Mouse (Mus musculus) retina, postnatal 1 day (tissue): ENCODE results near the gene Wdr83.
"Not testable (repeated sequence)": the region's sequence is repeated elsewhere in the genome, so short reads cannot be mapped to it uniquely, and the experiment has no call there.

Source experiments
- DNase-seq: peaks from one replicate; pipeline ENCODE4 v3.0.0-alpha.2; 2012

The Wdr83 gene

GRCm38 (mm10) chr8:85081216-85081555, at the start of gene Wdr83:
Gene Wdr83 (minus strand): TSS chr8:85081306.
- peak; percentile 52 for DNase-seq

DNA sequence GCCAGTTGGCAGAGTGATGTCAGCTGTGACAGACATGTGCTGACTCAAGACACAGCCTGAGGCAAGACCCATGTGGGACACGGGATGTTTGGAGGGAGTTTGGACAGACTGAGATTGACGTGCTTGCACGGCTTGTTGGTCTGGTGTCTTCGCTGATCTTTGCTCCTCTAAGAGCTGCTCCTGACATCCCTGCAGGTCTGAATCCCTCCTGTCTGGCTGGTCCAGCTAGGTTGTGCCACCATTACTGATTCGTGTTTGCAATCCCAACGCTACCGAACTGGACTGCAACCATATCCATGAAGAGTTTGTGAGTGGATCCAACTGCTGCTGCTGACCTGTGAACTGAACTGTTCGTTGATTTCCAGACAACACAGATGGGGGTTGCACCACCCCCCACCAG, 42.6 kb upstream of the Wdr83 start:
- DNase-seq, result no peak

GRCm38 (mm10) chr8:85122995-85123394, 41.9 kb upstream of the Wdr83 start, which contains the start of gene Zfp791:
Gene Zfp791 (minus strand): TSS chr8:85123095.
- DNase-seq, result no peak

- not testable (repeated sequence) for DNase-seq
Observed at GRCm38 (mm10) chr8:85120251-85120650, 39.1 kb upstream of the Wdr83 start.

DNA sequence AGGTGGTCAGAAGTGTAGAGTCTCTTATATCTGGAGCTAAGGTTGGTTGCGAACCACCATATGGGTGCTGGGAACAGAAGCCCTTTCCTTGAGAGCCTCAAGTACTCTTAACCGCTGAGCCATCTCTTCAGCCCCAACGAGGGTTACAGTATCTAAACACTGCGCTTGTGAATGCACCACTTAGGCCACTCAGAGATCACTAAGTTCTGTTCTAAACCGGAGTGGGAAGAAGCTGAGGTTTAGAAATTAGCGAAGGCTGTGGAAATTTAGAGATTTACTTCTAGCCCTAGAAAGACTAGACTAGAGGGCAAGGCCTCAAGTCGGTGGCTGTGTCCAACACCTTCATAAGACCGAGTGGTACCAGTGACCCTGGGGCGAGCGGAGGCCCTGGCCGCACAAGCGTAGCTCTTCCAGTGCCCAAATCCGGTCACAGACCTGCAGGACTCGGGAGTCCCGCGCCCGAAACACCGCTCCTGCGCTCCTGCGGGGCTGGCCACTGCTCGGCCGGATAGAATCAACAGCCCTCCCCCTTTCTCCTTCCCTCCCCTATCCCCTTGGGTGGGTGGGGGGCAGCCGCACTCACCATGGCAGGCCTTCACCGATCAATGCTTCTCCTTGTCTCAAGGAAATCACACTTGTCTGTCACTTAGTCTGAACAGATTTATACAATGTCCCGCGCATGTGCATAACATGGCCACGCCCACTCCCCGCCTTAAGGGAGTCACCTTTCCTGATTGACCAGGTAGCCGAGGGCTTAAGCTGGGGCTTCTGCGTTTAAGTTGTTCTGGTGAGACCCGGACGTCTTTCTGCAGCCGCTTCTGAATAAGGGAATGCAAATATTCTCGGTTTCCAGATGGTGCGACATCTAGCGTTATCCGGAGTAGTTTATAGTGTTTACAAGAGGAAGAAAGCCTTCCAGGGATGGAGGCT, 38.2 kb upstream of the Wdr83 start:
- DNase-seq, result peak; percentile 85

GRCm38 (mm10) chr8:85116984-85117383, 35.9 kb upstream of the Wdr83 start:
- DNase-seq, result no peak

- DNase-seq, result no peak
Observed at GRCm38 (mm10) chr8:85115501-85115900, 34.4 kb upstream of the Wdr83 start.

DNA sequence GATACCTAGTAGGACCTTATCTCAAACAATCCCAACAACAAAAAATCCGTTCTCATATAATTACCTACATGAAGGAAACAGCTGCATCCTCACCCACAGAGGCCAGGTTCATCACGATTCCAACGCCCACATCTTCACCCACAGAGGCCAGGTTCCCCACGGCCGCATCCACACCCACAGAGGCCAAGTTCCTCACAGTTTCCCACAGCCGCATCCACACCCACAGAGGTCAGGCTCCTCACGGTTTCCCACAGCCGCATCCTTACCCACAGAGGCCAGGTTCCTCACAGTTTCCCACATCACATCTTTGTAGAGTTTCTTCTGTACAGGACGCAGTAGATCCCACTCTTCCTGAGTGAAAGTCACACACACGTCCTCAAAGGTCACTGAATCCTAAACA, 32.1 kb upstream of the Wdr83 start:
- DNase-seq, result no peak

GRCm38 (mm10) chr8:85100076-85100665, 19.1 kb upstream of the Wdr83 start:
- DNase-seq, result no peak

GRCm38 (mm10) chr8:85096850-85097249, 15.7 kb upstream of the Wdr83 start:
- no peak for DNase-seq

GRCm38 (mm10) chr8:85096196-85096595, 15.1 kb upstream of the Wdr83 start:
- DNase-seq, result no peak

GRCm38 (mm10) chr8:85095566-85095965, 14.5 kb upstream of the Wdr83 start:
- DNase-seq, result no peak

DNA sequence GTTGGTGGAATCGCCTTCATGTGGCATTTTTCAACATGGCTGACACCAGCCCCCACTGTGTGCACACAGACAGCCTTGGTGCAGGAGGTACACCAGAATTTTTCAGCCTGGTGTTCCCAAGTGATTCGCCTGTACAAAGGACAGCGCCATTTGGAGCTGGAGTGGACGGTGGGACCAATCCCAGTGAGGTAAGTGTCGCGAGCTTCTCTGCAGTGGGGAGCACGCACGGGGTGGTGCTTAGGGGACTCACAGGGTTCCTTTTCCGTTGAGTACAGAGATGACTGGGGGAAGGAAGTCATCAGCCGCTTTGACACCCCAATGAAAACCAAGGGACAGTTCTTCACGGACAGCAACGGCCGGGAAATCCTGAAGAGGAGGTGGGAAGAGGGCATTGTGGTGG, 13.9 kb upstream of the Wdr83 start:
- no peak for DNase-seq

DNA sequence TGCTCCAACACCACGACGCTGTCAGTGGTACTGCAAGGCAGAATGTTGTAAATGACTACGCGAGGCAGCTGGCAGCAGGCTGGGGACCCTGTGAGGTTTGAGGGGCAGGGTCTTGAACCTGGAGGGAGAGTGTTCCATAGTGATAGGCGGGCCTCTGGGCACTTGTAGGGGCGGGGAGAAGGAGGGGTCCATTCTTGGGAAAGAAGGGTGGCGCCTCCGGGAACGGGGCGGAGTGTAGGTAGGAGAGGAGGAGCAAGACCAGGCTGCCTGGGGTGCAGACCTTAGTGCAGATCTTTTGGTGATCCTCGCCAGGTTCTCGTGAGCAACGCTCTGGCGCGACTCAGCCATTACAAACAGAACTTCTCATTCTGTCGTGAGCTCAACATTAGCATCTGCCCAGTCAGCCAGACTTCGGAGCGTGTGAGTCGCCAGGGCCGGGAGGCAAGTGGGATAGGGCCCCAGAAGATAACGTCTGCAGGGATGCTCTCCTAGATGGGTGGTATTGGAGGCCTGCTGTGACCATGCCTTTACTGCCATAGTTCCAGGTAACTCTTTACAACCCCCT, 10.5 kb upstream of the Wdr83 start:
- no peak for DNase-seq

- no peak for DNase-seq
Observed at GRCm38 (mm10) chr8:85090856-85091255, 9.8 kb upstream of the Wdr83 start.

DNA sequence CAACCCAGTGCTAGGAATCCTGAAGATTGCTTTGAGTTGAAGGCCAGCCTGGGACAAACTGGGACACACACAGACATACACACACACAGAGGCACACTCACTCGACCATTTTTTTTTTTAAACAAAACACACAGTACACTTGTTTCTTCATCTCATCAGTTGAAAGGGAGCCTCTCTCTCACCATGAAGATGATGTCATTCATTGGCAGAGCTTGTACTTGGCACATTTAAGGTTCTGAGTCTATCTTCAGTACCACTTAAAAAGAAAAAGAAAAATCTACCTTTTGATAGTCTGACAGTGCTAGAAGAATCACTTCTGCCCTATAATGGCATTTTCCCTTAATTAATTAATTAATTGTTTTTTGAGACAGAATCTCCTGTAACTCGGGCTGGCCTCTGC, 7.7 kb upstream of the Wdr83 start:
- no peak for DNase-seq

GRCm38 (mm10) chr8:85086238-85086637, 5.1 kb upstream of the Wdr83 start:
- no peak for DNase-seq

GRCm38 (mm10) chr8:85084633-85085032, 3.5 kb upstream of the Wdr83 start:
- no peak for DNase-seq

GRCm38 (mm10) chr8:85083108-85083813, 2.2 kb upstream of the Wdr83 start, which contains the start of gene Man2b1:
Gene Man2b1 (plus strand): TSS chr8:85083270.
- DNase-seq, result peak; percentile 87

DNA sequence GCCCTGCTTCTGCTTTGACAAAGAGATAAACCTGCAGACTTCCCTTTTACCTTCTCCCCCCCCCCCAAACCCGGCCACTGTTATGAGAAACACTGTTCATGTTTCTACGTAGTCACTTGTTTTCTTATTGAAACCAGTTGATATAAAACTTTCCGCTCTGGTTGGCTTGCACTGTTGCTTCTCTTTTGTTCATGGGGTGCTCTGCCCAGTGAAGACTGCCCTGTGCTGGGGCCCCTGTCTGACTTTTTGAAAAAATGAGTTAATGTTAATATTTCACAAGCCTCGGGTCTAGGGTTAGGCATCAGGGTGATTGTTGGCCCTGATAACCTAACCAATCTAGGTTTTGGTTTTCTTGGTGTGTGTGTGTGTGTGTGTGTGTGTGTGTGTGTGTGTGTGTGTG, 1.1 kb upstream of the Wdr83 start:
- DNase-seq, result not testable (repeated sequence)

DNA sequence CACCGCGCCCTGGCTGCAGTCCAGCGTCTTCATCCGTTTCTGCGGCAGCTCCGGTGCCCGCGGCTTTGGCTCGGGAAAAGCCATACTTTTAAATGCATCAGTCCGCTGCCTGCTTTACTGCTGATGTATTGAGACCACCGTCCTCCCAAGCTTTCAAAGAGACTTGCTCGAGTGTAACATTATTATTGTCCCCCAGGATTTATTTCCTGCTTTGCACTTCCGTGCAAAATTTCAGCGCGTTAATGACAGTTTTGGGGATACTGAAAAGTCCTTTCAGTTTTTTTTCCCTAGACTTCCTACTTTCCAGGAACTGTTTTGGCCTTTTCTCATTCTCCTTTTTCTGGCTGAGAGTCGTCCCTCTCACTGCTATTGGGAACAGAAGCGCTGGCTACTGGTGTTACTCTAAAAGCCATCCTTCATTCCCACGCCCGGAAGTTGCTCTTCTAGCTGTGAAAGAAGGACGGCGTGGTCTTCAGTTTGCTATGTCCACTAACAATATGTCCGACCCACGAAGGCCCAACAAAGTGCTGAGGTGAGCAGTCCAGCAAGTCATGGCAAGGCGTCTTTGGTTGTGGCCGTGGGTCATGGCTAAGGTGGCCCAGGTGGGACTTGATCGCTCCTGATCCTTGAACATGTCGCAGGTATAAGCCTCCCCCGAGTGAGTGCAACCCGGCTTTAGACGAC, 432 bp downstream of the Wdr83 start, which contains the start of gene Wdr83os:
Wdr83os (plus strand) TSS at position 209 of the 684 bp plus-strand sequence.
- peak; percentile 91 for DNase-seq

- no peak for DNase-seq
Observed at GRCm38 (mm10) chr8:85080214-85080531, 933 bp downstream of the Wdr83 start.

- peak; percentile 87 for DNase-seq
Observed at GRCm38 (mm10) chr8:85076993-85077392, 4.1 kb downstream of the Wdr83 start.
